Mouse (Mus musculus) testis, adult 2 months (tissue): ENCODE results near the gene Ezr.
"Not testable (repeated sequence)": the region's sequence is repeated elsewhere in the genome, so short reads cannot be mapped to it uniquely, and the experiment has no call there.

Experiments
- CTCF ChIP-seq: fragments of 200-500 bp; IDR thresholded peaks from 2 replicates; pipeline ENCODE4 v1.5.1; 2012; ENCODE audit warnings: low read depth, mild to moderate bottlenecking, inconsistent platforms, low read length, moderate library complexity; ENCODE audit not compliant: control insufficient read depth, insufficient read depth, insufficient replicate concordance
- POLR2A ChIP-seq: fragments of 200-500 bp; IDR thresholded peaks from 2 replicates; pipeline ENCODE4 v1.6.1; 2012; ENCODE audit warnings: low read depth, mild to moderate bottlenecking, inconsistent platforms, low read length, moderate library complexity; ENCODE audit not compliant: control insufficient read depth

GRCm38 (mm10) chr17:6699502-6699901, 83.1 kb downstream of the Ezr start:
- TF ChIP-seq POLR2A, CTCF: not testable (repeated sequence)
